Mouse (Mus musculus): ENCODE data around the gene Hmgb4. TPM values are rescaled to one million over a fixed set of nuclear protein-coding genes. Genes with fewer than 3 reads are reported as not detected.

The Hmgb4 gene
- polyA plus RNA-seq (2017; shearing (Covaris generic)), result not detected

DNA sequence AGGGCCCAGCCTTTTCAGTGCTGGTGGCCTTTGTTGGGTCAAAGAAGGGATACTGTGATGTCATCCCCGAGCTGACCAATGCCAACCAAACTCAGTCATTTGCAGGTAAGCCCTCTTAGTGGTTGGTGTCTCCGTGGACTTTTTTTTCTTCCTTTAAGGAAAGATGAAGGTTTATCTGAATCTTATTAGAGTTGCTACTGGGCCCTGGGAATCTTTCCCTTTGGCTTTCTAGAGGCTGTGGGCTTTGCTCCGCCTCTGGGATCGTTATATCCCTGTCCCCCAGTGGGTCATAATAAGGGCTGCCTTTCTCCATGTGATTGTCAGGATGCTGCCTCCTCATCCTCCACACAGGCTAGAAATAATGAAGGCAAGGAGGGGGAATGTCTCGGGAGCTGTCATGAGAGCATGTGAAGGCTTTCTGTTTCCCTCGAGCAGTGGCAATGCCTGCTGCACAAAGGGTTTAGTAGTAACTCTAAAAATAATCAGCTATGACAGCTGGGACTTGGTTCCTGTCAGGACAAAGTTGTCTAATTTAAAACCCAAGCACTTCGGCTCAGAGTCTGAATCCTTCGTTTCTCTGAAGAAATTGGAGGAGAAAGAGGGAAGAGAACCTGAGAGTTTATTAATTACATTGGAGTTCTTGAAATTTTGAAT, at the start of gene Hmgb4:
Gene Hmgb4, minus strand, starts transcription at position 51 of the 654 bp plus-strand sequence.

Data from activated CD4-positive, CD25-positive, alpha-beta regulatory T cell, adult 9 weeks (primary cell).